Mouse (Mus musculus) c-Kit-positive CD71-positive TER-119-negative erythroid progenitor cells, embryonic 14.5 days (primary cell): ENCODE results near the gene Gm45837.
A peak's percentile ranks its signal among the peaks of the same experiment; 100 is the strongest.

Source experiments
- DNase-seq: peaks from one replicate; pipeline ENCODE4 v3.0.0-alpha.2; 2013; ENCODE audit warnings: low read depth

The Gm45837 gene

DNA sequence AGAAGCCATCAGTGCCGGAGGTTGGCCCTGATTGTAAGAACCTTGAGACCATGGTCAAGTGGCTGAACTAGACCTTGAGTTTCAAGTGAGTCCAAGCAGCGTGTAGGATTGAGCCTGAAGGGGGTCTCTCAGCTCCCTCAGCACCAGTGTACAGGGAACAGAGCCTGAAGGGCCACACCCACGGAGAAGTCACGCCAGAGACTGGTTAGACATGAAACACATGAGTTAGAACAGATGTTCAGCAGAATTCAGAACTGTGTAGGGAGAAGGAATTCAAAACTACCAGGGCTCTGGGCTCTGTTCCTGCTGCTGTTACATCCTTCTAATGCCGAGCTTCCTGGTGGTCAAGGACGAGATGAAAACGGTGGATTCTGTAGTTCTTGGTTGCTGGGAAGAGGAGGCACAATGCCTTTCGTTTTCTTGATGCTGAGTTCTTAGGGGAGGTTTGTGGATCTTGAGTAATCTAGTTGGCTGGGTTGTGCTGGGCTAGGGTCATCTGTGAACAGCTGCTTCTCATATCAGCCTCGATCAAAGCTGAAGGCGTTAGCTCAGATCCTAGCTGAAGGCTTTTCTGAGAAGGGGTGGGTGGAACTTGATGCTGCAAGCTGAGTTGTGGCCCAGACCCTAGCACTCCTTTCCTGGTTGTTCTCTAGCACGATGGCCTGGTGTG, at the start of gene Gm45837:
TSS of gene Gm45837 (plus strand) at position 620 of the 670 bp plus-strand sequence.
- DNase-seq: no peak

DNA sequence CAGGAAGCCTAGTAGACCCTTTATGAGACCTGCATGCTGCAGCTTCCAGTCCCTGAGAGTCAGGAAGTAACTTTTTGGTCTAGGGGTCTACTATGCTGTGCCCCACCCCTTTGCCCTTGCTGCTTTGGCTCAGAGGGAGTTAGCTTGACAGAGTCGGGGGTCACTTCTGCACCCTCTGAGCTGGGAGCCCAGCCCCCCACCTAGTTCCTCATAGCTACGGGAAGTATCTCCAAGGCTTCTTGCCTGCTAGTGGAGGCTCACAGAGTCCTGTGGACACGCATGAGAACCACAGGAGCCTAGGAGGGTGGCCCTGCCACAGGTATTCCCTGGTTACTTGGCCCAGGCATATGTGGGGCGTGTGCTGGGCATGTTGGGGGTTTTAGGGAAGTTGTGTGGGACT, 49.7 kb upstream of the Gm45837 start:
- no peak for DNase-seq

DNA sequence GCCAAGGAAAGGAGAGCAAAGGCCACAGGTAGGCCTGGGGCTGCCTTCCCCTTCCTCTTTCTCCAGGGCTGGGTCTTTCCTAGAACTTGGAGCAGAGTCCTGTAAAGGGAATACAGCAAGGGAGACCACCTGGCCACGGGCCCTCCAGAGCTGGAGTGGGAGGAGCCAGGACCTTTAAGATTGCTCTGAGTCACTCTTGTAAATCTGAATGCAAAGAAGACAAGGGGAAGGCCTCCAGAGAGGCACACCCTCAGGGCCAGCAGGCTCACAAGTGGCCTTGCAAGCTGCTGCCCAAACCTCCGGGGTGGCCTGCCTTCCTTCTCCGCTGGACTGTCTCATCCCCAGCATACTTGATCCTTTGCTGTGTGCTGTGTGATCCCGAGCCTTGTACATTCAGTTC, 48.9 kb upstream of the Gm45837 start:
- no peak for DNase-seq

DNA sequence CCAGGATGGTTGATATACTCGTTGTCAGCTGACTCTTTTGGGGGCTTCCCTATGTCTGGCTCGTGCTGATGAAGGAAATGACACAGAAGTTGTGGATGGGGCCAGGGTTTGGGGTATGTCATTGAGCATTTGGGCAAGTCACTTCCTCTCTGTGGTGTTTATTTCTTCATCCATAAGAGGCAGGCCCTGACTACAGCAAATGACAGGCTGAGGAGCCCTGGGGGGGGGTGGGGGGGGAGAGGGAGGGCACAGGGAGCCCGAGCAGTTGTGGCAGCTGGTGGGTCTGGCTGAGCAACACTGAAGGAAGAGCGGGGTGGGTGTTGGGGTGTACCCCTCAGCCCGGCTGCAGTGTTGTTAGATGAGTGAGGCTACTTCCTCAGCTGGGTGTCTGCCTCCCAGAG, 47.9 kb upstream of the Gm45837 start:
- no peak for DNase-seq

DNA sequence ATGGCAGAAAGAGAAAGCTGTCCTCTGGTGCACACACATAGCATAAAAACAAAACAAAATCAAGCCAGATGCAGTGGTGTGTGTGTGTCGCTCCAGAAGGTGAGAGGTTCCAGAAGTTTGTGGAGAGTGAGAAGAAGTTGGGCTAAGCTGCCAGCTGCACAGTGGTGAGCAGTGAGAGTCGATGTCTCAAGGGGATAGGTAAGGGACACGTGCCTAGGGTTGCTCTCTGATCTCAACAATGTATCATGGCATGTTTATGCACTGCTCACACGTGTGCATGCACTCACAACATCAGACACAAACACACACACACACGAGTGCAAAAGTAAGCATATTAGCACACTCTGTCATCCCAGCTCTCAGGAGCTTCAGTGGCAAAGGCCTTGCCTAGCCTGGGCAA, 46.8 kb upstream of the Gm45837 start:
- no peak for DNase-seq

DNA sequence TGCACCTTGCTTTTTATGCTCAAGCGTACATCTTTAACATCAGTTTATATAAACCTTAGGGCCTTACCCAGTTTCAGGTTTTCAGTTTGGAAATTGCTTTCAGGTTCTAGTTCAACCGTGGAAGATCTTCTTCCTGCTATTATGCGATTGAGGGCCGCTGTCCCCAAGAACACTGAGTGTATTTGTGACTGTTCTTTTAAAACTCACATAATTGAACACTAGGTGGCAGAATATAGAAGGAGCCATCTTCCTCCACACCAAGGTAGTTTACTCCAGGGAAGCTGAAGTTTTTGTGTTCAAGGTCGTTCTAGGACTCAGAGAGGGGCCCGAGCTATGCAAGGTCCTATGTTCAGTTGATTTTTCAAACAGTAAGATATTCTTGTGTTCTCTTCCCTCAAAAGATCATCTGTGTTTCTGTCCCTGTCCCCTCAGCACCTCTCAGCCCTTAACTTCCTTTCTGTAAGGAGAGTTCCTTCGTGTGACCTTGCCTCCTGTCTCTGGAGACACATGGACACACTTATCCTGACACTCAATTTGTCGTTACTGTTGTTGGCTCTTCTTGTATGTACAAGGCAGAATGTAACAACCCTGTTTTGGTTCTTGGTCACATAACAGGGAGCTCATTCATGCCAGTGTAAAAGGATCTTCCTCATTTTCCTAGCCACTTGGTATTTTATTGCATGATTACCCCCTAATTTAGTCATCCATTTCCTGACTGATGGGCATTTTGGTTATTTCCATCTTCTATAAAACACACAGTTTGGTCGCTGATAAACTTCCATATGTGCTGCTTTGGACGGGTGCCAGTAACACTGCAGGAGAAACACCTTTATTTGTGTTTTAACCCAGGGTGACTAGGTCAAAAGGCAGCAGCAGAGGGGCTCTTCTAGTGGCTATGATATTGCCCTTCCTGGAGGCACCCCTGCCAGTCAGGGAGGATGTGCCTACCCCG, 42.5 kb upstream of the Gm45837 start:
- DNase-seq: no peak

DNA sequence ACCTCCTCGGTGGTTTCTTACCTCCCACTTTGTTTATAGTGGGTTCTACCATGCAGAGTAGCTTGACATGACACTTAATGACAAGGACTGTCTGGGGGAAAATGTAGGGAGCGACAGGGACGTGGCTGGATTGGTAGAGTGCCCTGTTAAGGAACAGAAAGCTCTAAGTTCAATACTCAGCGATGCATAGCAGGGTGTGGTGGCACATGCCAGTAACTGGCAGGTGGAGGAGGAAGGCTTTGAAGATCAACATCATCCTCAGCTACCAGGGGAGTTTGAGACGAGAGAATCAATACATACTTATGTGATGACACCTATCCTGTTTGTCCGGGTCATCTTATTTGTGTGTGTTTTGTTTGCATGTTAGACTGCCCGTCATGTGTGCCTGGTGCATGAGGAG, 41.0 kb upstream of the Gm45837 start:
- no peak for DNase-seq

DNA sequence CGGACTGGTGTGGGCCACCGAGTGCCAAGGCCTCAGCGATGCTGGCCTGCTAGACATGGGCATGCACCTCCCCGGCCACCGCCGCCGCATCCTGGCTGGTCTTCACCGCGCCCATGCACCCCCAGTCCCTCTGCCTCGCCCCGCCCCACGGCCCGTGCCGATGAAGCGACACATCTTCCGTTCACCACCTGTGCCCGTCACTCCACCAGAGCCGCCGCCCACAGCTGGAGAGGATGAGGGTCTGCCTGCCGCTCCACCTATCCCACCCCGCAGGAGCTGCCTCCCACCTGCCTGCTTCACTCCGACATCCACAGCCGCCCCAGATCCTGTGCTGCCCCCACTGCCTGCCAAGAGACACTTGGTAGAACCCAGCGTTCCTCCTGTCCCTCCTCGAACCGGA, 37.6 kb upstream of the Gm45837 start:
- no peak for DNase-seq

DNA sequence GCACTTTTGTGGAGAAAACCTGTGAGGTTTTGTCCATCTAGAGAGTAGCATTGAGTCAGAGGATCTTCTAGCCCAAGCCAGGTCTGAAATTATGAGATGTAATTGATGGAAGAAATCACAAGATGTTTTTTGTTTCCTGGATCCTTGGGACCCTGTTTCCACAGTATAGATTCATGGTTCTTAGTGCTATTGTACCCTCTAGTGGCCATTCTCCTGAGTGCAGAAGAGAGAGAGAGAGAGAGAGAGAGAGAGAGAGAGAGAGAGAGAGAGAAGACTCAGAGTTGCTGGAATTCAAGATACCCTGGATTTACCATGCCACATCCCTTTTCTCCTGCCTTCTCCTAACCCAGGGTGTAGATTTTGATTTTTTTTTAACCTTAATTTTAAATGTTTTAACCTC, 36.5 kb upstream of the Gm45837 start:
- DNase-seq: peak; percentile 28

DNA sequence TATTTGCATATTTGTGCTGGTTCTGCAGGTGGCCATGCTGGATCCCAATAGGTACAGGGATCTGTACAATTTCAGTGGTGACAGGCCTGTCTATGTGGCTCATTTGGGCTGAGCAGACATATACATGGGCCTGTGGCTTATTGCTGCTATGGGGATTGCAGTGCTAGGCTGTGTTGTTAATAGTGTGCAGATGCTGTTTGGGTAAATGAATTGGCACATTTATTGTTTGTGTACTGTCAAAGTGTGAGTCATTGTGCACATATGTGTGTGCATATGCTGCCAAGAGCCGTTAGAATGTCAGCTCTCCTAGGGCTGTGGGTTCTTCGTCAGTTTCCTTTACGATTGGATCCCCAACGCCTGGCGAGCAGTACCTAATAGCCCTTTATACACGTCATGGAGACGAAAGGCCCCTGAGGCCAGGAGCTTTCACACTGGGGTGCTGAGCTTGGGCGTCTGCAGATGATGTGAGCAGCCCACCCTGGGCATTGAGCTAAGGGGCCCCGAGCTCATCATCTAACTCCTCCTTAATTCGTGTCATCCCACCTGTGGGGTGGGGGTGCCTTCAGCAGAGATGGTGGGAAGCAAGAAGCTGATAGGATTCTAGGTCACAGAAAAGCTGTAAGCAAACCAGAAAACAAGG, 33.9 kb upstream of the Gm45837 start:
- DNase-seq: no peak

DNA sequence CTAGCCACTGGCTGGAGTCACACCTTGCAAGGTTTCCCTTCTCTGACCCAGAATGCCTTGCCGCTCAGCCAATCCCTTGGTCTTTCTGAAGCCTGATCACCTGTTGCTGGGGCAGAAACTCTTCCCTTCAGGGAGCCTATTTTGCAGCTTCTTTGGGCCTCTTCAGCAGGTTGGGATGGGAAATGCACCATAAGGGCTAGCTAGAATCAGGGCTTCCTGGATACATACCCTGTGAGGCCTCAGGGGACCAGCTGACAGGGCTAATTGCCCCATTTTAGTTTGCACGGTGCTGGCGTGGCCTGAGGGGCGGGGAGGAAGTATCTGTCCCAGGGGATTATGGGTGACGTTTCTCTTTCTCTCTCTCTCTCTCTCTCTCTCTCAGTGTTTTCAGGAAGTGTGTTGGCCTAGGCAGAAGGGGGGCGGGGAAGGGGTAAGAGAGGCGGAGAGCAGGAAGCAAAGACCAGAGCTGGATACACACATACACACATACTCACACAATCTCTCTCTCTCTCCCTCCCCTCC, 32.9 kb upstream of the Gm45837 start:
- peak; percentile 44 for DNase-seq

DNA sequence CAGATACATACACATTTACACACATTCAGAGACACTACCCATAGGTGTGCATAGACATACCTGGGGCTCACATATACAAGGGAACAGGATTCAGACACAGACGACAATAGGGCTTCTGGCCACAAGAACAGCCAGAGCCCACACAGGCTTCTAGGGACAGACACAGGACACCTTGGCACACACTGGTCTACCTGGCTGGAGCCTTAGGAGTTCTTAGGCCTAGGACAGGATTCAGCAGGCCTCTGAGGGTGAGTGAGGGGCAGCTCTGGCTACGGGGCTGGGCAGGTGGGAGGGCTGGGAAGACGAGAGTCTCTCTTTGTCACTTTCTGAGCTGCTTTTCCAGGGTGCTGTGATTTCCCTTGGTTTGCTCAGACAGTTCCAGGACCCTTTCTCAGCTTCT, 32.4 kb upstream of the Gm45837 start:
- no peak for DNase-seq

DNA sequence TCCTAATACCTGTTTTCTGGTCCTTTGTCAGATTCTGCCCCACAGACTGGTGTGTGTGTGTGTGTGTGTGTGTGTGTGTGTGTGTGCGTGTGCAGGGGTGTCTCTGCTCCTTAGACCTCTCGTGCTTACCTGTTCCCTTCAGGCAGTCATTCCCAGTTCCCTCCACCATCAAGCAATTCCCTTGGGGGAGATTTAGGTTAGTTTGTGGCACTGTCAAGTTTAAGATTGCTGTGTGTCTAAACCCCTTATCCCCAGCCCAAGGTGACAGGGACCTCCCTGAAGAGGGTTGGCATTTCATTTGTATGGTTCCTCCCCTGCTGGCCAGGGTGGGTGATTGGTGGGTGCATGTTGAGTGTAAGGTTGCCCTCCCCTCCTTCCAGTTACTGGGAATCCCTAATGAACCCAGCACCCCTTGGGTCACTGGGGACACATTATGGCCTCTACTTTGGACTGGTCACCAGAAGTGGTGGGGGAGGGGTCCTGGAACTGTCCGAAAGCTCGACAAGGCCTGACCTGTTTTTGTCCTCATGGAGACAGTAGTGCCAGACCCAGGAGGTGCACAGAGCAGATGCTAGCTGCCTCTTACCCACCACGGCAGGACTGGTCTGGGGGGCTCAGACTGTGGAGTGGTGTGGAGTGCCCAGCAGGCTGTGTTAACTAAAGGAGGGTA, 31.8 kb upstream of the Gm45837 start:
- no peak for DNase-seq

DNA sequence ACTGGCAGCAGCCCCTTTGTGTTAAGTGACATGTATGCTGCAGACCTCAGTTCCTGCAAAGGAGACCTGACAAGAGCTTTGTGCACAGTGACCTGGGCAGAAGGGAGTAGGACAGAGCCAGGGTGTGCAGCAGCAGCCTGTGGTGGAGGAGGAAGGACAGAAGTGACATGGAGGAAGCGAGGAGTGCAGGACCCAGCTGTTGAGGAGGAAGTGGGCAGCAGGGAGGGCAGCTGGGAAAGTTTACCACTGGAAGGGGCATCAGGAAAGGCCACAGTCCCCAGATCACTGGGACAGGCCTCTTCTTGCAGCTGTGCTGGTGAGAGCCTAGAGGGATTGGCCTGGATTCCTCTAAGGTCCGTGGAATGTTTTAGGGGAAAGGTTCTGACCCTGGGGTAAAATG, 31.0 kb upstream of the Gm45837 start:
- DNase-seq: no peak

DNA sequence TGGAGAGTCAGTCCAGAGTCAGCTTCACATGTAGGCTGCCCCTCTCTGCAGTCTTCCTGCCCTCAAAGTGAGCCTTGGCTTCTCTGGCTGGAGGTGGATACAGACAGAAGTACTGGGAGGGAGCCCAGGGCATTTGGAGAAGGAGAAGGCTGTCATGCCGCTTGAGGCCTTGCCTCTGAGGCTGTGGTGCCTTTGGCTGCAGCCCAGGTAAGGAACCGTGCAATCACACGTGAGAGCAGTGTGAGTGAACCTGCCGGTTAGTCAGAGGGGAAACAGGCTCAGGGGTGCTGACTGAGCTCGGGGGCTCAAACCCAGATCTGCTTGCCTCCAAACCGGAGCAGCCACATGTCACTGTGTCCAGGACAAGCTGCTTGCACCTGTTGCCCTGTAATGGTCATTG, 29.2 kb upstream of the Gm45837 start:
- no peak for DNase-seq

DNA sequence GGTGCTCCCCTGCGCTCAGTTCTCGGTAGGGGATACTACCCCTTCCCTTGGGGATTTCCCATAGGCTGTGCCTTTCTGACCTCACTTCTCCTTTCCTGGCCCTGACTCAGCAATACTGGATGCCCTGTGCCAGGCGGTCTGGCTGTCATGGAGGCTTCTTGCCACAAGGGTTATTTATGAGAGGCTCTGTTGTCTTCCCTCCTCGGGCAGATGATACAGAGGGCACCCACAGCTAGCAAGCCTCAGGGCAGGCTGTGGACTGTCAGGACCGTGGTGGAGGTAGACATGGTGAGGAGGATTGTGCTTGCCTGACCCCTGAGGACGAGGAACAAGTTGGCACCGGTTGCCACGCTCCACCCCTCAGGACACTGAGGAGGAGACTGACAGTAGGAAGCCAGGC, 28.3 kb upstream of the Gm45837 start:
- no peak for DNase-seq

DNA sequence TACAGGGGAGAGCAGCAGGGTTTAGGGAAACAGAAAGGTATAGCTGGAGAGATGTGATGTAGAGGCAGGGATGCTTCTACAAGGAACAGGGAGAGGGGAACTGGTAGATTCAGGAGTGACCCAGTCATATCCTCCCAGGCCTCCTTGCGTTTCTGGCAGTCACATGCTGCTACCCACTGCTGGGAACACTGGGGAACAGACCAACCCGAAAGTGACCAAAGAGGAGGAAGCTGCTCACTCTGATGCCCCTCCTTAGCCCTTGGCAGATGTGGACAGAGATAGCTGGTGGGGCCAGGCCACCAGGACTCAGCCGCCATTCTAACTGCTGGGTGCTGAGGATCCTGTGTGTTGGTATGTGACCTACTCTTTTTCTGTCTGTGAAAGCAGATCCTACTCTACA, 26.9 kb upstream of the Gm45837 start:
- DNase-seq: no peak

DNA sequence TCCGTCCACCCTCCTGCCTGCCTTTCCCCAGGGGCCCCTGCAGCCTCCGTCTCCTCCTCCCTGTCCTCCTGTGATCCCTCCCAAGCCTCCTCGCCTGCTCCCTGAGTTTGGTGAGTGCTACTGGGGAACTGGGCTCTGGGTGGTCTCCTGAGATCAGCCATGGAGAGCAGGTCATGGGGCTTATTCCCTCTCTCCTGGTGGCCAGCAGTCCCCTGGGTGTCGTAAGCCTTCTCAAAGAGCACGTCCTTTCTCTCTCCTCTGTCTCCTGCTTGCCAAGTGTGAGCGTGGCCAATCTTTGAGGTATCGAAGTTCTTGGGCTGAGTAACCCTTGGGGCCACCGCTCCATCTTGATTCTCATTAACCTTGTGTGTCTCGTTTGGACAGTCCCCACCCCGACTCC, 25.8 kb upstream of the Gm45837 start:
- DNase-seq: no peak

DNA sequence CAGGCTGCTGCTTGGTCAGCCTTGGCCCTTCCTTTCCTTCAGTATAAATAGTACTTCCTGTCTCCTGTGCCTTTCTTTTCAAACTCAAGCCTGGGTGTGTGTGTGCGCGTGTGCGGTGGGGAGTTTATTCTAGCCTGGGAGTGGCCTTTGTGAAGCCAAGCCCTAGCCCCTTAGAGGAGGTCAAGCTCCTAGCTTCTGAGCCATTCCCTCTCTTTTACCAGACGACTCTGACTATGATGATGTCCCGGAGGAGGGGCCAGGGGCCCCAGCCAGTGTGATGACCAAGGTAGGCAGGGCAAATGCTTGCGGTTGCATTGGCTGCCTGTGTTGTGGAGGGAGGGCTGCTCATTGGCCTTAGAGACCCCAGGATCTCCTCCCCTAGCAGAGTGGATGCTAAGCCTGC, 25.4 kb upstream of the Gm45837 start:
- no peak for DNase-seq

DNA sequence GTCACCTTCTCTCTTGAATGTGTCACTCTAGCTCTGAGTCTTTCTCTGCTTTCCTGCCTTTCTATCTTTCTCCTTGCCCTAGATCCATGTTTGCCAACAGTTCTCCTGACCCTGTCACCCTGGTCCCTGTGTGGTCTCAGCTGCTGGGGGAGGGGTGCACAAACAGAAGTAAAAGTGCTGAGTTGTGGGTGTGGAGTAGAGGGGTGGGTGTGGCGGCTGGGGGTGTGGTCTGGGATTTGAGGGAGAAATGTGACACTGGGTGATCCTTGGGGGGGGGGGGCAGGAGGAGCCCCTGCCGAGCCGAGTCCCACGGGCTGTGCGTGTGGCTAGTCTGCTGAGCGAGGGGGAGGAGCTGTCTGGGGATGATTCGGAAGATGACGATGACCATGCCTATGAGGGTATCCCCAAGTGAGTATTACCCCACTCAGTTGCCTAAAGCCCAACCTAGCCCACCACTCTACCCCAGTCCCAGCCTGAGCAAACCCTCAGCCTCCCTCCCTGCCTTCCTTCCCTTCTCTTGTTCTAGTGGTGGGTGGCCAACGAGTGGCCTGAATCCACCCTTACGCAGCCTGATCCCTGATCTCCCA, 24.7 kb upstream of the Gm45837 start:
- no peak for DNase-seq

DNA sequence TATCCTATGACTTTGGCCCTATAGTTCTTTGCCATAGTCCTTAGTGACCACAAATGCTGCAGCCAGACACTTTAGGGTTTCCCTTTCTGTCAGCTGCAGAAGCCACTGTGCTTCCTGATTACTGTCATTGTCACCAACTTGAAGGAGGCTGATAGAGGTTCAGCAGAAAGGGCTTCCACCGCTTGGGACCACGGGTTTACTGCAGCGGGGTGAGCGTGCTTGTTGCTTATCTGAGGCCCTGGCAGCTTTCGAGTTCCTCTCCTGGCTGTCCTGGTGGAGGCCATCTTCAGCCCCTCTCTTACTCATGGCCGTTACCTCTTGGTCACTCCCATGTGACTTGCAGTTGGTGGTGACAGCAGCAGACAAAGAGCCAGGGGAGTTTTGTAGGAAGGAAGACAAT, 21.4 kb upstream of the Gm45837 start:
- no peak for DNase-seq
